Mouse (Mus musculus) T-helper 17 cell (primary cell): Measurements from ENCODE around the gene Cog4.

Source experiments
- in situ Hi-C, 2 experiments: fragments of 300-600 bp; cut with MboI, MseI; formaldehyde crosslinking; loops; 1 replicate in 1 of 2; 2 replicates in 1 of 2; pipeline ENCODE4 v1.15.1; 2025; ENCODE audit warnings: high pct_unique_total_duplicates in 2 of 2

The Cog4 gene

DNA sequence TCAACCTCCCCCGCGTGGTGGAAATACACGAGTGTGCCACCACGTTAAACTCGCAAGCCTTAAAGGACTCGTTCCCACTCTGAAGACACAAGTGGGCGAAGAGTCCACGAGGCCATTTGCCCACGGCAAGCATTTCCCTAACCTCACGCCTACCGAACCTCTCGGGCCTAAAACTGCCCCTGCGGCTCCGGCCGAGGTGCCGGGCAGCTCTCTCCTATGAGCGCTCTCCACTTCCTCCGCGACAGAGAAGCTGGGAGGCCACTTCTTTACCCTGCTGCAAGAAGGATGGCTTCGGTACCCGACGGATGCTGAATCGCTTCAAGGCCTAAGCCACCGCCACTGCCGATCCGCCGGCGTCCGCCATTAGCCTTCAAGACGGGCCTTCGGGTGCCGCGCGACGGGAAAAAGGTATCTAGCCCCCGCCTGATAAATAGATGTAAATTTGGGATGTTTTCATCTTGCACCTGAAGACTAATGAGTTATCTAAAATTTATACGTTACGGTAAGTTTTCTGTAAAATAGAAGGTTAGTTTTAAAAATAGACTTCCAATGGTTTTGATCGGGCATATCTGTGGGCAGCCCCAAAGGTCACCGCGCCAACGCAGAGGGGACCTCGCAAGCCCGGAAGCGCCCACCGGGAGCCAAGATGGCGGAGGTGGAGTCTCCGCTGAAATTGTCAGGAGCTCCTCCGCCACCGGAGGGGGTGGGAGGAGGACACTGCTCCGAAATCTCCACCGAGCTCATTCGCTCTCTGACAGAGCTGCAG is at the start of gene Cog4, which contains the start of gene Sf3b3:
Gene Cog4 (plus strand): TSS at position 196 of the 766 bp plus-strand sequence.
Gene Sf3b3 (minus strand): TSS at position 383 of the 766 bp plus-strand sequence.
- in situ Hi-C loops: no loop called here

DNA sequence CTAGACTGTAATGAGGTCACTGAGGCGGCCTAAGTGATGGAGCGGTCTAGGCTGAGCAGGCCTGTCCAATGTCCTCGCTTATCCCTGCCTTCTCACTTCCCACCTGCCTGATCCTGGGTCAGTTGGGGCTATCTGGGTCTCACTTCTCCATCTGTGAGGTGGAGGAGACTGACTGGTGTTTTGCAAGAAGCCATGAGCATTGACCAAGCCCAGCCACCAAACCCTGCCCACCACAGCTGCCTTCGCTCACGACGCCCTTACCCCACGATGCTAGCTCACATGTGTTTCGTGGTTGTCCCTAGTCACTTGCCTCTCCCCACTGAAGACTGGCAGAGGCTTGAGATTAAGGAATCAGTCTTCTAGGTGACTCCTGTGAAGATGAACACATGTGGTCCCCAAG is 49.3 kb upstream of the Cog4 start:
- in situ Hi-C loops: no loop called here

DNA sequence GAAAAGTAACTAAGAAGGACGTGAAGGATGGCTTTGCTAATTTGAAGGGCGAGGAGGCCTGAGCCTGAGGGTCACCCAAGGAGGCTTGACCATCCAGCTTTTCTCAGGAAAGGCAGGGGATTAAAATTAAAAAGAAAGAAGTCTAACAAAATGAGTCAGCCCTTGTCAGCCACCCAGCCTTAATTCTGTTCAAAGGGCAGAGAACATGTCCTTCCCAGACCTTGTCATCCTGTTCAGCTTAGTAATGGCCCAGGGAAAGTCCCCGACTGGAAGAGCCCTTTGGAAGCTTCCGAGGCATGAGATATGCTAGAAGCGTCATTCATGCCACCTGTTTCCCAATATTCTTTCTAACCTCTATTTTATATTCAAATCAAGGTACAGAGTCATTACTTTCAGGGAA is 43.4 kb upstream of the Cog4 start:
- in situ Hi-C loops: no loop called here

DNA sequence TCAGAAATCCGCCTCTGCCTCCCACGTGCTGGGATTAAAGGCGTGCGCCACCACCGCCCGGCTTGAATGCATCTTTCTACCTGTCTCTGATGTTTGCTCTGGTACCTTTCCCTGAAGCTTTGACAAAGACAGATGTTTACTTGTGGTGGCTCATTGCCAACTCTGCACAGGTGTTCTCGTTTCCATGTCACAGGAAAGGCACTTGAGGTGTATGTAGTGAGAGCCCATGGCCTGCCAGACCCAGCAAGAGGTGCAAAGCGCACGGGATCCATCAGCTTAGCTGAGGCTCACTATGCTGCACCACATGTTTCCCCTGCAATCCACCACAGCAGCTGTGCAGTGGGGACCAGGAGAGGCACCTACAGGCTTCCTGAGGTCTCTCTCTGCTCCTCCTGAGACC is 42.5 kb upstream of the Cog4 start:
- in situ Hi-C loops: no loop called here

DNA sequence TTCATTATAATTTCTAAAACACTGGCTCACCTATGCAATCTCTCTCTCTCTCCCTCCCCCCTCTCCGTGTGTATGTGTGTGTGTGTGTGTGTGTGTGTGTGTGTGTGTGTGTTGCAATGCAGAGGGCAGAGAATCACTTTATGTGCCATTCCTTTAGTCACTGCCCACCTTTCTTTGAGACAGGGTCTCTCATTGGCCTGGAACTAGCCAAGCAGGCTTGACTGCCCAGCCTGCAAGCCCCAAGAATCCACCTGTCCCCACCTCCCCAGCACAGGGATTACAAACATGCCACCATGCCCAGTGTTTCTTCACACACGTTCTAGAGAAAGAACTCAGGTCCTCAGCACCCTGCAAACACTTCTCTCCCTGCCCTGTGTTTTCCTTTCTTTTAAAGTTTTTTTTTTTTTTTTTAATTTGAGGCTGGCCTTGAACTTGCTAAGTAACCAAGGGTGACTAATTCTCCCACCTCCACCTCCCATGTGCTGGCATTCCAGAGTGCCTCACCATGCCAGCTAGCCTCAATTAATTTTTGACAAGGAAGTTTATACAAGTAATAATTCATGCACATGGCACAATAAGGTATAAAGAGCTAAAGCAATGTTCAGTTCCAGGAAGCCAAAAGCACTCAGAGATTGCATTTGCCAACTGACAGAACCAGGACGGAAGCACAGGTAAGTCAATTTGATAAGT is 41.4 kb upstream of the Cog4 start:
- in situ Hi-C loops: no loop called here

DNA sequence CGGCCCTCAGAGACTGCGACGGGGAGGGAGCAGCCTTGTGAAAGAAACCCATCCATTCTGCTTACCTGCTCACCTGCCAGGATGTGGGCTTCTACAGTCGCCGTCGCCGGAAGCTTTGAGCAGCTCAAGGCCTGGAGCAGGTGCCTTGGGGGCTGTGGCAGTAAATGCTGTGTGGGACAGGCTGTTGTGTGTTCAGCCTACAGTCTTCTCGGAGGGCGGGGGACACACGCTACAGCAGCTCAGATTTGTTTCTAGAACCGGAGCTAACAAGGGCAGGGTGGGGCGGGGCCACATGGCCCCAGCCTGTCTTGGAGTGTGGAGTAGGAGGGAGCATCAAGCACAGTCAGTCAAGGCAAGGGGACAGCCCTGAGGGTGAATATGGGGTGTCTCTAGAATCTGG is 40.7 kb upstream of the Cog4 start, which contains the start of gene Il34:
Gene Il34 (minus strand): TSS at position 256 of the 400 bp plus-strand sequence.
- in situ Hi-C loops: no loop called here

DNA sequence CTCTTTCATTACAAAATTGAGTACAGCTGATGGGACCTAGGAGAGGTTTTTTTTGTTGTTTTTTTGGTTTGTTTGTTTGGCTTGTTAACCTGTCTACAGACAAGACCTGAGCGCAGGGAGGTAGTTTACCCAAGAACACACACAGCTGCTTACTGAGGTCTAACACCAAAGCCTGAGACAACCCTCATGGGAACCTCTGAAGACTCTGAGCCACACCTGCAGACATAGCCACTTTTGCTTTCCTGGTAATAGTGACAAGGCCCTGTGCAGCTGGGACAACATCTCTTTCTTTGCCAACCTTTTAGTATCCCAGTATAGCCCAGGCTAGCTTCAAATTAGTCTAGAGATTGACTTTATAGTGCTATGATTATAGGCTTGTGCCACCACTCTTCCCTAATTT is 40.3 kb upstream of the Cog4 start:
- in situ Hi-C loops: no loop called here

DNA sequence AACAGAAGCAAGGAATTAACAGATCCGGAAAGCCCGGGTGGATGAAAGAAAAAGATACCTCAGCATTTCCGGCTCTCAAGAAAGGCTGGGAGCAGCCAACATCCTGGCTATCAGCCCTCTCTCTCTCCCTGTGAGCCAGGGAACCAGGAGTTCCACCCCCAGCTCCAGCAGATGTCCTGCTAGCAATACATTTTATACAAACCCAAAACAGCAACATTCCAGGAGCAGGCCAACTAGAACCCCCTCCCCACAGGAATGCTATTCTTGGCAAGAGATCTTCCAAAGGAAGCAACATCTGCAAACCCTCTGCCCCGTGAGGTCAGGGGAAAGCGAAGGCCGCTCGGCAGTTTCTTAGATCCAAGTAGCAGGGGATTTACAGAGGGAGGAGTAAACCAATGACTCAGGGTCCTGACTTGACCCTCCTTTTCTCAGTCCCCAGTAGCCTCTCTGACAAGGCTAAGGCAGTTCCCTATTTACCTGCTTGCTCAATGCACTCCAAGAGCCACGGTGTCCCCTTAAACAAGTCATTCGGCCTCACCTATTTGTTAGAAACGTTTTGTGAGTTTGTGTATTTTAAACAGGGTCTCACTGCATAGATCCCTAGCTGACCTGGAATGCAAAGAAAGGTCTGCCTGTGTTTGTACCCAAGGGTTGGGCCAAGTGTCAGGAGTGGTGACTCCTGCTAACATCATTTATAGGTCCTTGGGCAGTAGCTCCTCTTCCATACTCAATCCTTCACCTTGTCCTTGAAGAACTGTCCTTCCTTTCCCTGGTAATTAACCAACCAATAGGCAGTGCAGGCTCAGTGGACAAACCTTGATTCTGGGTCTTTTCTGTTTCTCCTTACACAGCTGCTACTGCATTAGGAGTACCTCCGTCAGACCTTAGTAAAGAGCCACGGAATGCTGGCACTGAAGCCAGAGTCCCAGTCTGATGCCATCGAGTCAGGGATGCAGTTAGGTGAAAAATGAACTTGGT is 37.6 kb upstream of the Cog4 start:
- in situ Hi-C loops: no loop called here

DNA sequence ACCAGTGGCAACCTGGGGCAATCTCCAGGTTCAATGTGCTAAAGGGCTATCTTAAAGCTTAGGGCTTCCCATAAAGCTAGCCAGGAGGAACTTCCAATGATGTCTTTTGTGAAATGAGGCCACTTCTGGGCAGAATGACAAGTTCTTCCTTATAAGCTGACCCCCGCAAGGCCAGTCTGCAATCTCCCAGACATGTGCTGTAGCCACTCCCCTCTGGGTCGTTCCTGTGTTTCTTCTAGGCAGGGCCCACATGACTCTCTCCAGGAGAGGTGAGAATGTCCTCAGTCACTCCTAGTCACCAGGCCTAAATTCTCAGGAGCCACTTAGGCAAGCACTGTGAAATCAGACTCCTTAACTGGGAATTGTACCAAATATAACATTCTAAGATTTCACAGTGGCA is 36.6 kb upstream of the Cog4 start:
- in situ Hi-C loops: loop anchor here in 1 of 2 experiments (10.0 kb wide), 1 partner anchor 475 kb away; no protein-coding TSS in a partner anchor

DNA sequence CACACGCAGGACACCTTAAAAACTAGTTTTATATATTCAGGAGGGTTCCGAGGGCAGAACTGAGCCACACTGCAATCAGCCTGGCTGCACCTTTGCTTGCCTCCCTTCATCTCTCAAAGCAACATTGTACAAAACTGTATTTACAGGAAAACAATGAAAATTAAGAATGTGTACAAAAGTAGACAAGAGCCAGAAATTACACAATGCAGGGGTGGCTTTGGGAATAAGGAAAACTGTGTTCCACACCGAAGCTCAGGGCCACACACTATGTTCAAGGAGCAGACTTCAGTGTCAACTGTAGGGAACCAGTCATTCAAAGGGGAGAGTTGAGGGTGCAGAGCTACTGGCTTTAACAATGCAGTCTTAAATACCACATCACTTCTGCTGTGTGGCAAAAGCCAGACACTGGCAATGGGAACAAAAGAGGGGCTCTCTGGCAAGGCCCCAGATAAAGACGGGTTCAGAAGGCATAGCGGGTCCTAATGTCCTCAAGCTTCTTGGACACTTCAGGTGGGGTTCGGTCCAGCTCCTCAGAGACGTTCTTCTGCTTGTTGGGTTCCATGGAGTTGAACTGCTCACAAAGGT is 35.8 kb upstream of the Cog4 start:
- in situ Hi-C loops: loop anchor here in 1 of 2 experiments (10.0 kb wide), 1 partner anchor 474 kb away; no protein-coding TSS in a partner anchor

DNA sequence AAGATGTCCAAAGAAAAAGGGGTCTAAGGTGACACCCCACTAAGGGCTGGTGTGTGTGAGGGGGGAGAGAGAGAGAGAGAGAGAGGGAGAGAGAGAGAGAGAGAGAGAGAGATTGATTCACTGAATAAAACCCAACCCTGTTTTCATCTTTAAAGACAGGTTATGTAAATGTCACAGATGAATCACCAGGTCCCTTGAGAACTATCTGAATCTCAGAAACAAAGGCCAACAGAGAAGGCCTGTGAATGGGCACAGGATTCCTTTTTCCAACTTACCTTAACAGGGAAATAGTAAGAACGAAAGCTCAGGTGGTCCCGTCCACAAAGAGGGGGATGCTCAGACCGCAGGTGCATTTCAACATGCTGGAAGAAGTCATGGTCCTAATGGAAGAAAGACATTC is 35.3 kb upstream of the Cog4 start:
- in situ Hi-C loops: loop anchor here in 1 of 2 experiments (10.0 kb wide), 1 partner anchor 474 kb away; no protein-coding TSS in a partner anchor

DNA sequence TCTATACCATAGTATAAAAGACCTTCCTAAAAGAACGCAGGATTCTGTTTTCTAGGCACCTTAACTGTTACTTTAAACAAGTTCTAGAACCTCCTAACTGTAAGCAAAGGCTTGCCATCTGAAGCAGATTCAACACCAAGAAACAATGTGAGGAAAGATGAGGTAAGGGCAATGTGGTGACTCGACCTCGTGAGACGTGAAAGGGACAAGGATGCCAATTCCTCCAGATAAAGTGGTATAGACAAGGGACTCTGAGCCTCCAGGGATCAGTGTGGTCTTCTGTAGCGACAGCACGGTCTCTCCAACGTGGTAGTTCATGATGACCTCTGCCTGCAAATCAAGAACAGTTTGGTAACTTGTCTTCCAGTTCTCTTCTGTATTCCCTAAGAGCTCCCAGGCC is 34.6 kb upstream of the Cog4 start:
- in situ Hi-C loops: loop anchor here in 1 of 2 experiments (10.0 kb wide), 1 partner anchor 473 kb away; no protein-coding TSS in a partner anchor

DNA sequence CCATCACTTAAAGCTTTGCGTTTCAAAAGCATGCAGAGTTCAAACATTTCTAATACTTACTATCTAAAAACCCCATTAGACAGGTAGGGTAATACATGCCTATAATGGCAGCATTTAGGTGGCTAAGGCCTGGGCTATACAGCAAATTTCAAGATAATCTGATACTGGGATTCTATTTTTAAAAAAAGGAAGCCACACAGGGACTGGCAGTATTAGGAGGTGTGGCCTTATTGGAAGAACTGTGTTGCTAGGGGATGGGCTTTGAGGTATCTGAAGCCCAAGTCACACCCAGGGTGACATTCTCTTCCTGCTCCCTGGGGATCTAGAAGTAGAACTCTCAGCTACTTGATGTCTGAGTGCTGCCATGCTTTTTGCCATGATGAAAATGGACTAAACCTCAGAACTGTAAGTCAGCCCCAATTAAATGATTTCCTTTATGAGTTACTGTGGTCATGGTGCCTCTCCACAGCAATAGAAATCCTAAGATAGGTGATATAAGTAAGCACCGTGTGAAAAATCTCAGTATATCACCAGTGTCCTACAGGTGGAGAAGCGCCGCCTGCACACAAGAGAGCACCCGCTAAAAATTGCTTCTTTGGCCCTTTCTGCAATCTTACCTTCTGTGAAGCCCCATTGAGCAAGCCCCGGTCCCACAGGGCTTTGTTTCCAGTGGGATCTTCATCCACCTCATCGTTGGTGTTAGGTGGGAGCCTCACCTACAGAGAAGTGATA is 33.9 kb upstream of the Cog4 start:
- in situ Hi-C loops: loop anchor here in 1 of 2 experiments (10.0 kb wide), 1 partner anchor 472 kb away; no protein-coding TSS in a partner anchor

DNA sequence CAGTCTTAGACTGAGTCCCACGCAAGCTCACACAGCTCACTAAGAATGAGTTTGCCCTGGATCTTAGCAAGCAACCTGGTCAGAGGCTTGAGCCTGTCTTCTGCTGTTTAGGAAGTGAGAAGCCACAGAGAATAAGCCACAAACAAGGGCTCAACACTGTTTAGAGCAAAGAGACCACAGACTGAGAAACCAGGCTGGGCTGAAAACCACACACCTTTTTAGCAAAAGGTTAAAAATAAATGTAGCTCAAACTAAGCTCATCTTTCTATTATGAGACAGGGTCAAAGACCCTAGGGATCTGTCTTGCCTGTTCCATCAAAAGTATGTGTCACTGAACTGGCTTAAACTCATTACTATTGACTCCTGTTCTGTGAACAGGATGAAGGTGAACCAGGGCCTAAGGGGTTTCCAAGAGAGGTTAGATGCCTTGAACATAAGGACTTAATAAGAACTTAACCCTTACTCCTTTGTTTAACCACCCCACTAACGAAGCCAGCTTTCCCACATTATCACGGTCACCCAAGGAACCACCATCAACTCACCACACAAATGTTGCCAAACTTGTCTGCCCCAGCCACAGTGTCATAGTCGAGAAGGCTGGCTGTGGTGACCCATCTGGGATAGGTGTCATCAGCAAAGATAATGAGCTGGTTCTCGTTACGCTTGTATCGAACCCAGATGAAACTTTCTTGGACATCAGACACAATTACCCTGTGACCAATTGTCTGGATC is 33.2 kb upstream of the Cog4 start:
- in situ Hi-C loops: loop anchor here in 1 of 2 experiments (10.0 kb wide), 1 partner anchor 472 kb away; no protein-coding TSS in a partner anchor

DNA sequence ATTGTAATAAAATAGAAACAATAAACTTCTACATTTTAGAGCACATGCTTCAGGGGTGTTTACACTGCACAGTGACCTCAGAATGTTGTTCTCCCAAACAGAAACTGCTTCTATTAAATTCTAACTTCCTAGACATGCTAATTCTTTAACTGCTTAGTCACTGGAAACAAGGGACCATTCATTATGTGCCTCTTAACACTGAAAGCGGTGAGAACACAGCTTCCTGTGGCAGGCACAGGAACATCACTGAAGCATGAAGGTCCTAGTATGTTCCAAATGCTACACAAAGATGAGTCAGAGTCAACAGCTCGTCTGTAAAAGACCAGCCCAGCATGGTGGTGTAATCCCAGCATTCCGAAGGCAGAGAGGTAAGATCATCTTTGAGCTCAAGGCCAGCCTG is 31.1 kb upstream of the Cog4 start:
- in situ Hi-C loops: loop anchor here (5.0 to 10.0 kb wide), 3 partner anchors 232 to 469 kb away; no protein-coding TSS in a partner anchor

DNA sequence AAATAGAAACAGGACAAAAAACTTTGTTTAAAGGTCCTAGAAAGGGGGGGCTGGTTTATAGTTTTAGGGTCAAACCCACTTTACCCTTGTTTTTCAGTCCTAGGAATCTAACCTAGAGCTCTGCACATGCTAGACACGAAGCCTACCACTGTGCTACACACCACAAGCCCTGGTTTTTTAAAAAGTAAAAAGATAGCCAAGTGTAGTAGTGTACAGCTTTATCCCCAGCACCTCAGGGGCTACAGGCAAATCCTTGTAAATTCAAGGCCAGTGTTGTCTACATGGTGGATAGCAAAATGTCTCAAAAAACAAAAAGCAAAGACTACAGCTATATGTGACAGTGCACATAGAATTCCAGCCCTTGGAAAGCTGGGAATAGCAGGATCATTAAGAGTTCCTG is 29.4 kb upstream of the Cog4 start:
- in situ Hi-C loops: loop anchor here (5.0 to 10.0 kb wide), 3 partner anchors 230 to 468 kb away; no protein-coding TSS in a partner anchor

DNA sequence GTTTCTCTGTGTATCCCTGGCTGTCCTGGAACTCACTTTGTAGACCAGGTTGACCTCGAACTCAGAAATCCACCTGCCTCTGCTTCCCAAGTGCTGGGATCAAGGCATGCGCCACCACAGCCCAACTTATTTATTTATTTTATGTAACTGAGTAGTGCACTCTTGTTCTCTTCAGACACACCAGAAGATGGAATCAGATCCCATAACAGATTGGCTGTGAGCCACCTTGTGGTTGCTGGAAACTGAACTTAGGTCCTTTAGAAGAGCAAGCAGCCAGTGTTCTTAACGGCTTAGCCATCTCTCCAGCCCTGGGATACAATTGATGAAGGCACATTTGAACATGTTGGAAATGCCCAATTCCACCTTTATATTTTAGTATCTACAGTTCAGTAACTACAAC is 27.8 kb upstream of the Cog4 start:
- in situ Hi-C loops: loop anchor here (5.0 to 10.0 kb wide), 3 partner anchors 229 to 466 kb away; no protein-coding TSS in a partner anchor

DNA sequence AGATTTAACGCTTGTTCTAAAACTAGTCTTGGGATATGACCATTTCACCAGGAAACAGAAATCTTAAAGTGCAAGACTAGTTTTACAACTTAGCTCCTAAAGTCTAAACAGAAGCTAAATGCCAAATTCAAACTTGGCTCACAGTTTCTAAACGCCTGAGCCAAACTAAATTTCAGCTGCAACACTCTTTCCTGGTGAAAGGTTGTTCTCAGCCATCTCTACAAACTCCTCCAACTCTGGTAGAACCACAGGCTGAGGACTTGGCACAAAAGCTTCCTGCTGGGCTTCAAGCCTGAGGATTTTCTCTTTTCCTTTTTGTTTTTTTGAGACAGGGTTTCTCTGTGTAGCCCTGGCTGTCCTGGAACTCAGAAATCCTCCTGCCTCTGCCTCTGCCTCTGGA is 26.1 kb upstream of the Cog4 start:
- in situ Hi-C loops: loop anchor here in 1 of 2 experiments (10.0 kb wide), 1 partner anchor 1045 kb away; the partner anchor contains the start of gene Ap1g1

DNA sequence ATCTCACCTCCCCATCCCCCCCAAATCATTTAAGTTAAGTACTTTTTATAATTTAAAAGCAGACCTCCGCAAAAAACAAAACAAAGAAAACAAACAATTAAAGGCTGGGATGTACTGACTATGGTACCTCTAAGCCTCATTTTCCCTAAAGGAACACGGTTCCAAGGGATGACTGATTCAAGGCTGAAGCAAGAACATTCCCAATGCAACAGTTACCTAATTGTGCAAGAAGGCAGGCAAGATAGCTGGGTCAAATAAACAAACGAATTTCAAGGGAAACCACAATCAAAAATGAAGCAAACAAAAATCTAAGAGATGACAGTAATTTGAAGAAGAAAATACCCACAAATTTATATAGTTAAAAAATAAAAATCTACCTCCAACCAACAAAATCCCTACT is 24.4 kb upstream of the Cog4 start:
- in situ Hi-C loops: loop anchor here in 1 of 2 experiments (10.0 kb wide), 1 partner anchor 1047 kb away; the partner anchor contains the start of gene Ap1g1
